Mouse (Mus musculus) intestine, embryonic 15.5 days (tissue): ENCODE measurements at regions not wholly inside any gene's neighbourhood (a gene's known extent, or its start where the extent isn't known, plus 50 kb on each side); places are given as distances from the start of the nearest gene placed in this dataset.

ENCODE experiments used
- ATAC-seq: fragments of 200-750 bp; cut with Nextera tagmentation; 2 replicates; pipeline ENCODE4 v1.8.0; 2017; ENCODE audit warnings: moderate TSS enrichment, moderate library complexity
- H3K27ac ChIP-seq: fragments of 300-500 bp; sonication (generic); 2 replicates; pipeline ENCODE4 v1.5.1; 2015; ENCODE audit warnings: mild to moderate bottlenecking, inconsistent platforms
- H3K27me3 ChIP-seq: fragments of 300-500 bp; sonication (generic); replicated peaks from 2 replicates; pipeline ENCODE4 v1.6.1; 2015; ENCODE audit warnings: inconsistent platforms
- H3K36me3 ChIP-seq: fragments of 300-500 bp; sonication (generic); 2 replicates; pipeline ENCODE4 v1.6.1; 2015; ENCODE audit warnings: inconsistent platforms
- H3K4me1 ChIP-seq: fragments of 300-500 bp; sonication (generic); replicated peaks from 2 replicates; pipeline ENCODE4 v1.6.1; 2015; ENCODE audit warnings: inconsistent platforms
- H3K4me2 ChIP-seq: fragments of 300-500 bp; sonication (generic); replicated peaks from 2 replicates; pipeline ENCODE4 v1.6.1; 2015; ENCODE audit warnings: mild to moderate bottlenecking, inconsistent platforms
- H3K4me3 ChIP-seq: fragments of 300-500 bp; sonication (generic); replicated peaks from 2 replicates; pipeline ENCODE4 v1.5.1; 2015; ENCODE audit warnings: inconsistent platforms
- H3K9ac ChIP-seq: fragments of 300-500 bp; sonication (generic); 2 replicates; pipeline ENCODE4 v1.6.1; 2015; ENCODE audit warnings: inconsistent platforms
- H3K9me3 ChIP-seq: fragments of 300-500 bp; sonication (generic); 2 replicates; pipeline ENCODE4 v1.6.1; 2016; ENCODE audit warnings: inconsistent platforms
- WGBS: fragments of 180-500 bp; shearing (Covaris S2); methylation state at CpG from one replicate; pipeline ENCODE4 v1.1.7; 2015; 5-methylcytosine and 5-hydroxymethylcytosine counted together

GRCm38 (mm10) chr14:68918526-68919045 lies 375.5 kb downstream of the Synb start:
- ATAC-seq = no peak
- no peak overlapping the region for H3K27ac ChIP-seq
- H3K27me3 ChIP-seq = no peaks in the 10 kb centered on the region
- no peak overlapping the region for H3K4me3 ChIP-seq
- no peaks in the 10 kb centered on the region for H3K4me1 ChIP-seq
- H3K9me3 ChIP-seq = no peaks in the 10 kb centered on the region
- no peaks in the 10 kb centered on the region for H3K36me3 ChIP-seq
- no peak overlapping the region for H3K4me2 ChIP-seq
- no peak overlapping the region for H3K9ac ChIP-seq
- WGBS = 87% methylated on average over 1 of the region's 1 CpGs

- WGBS = 66% methylated on average over 3 of the region's 3 CpGs
- no peak for ATAC-seq
- Histone ChIP-seq H3K9ac (no peak overlapping the region), H3K27ac (no peak overlapping the region), H3K9me3 (no peaks in the 10 kb centered on the region), H3K4me3 (no peak overlapping the region), H3K27me3 (no peaks in the 10 kb centered on the region), H3K36me3 (no peaks in the 10 kb centered on the region), H3K4me1 (no peaks in the 10 kb centered on the region), H3K4me2 (no peak overlapping the region)
Measured at GRCm38 (mm10) chr14:68899921-68900320, 394.2 kb downstream of the Synb start.

- Histone ChIP-seq H3K27me3 (no peaks in the 10 kb centered on the region), H3K4me3 (no peak overlapping the region), H3K27ac (no peak overlapping the region), H3K4me2 (no peak overlapping the region), H3K9ac (no peak overlapping the region), H3K4me1 (no peaks in the 10 kb centered on the region), H3K36me3 (no peaks in the 10 kb centered on the region), H3K9me3 (no peaks in the 10 kb centered on the region)
- WGBS = 81% methylated on average over 4 of the region's 4 CpGs
- ATAC-seq = no peak
Measured at GRCm38 (mm10) chr14:68877171-68877570, 416.9 kb downstream of the Synb start.

GRCm38 (mm10) chr14:68861071-68861470 lies 433.0 kb downstream of the Synb start:
- H3K27ac ChIP-seq = no peak overlapping the region
- H3K9me3 ChIP-seq = no peaks in the 10 kb centered on the region
- no peak for ATAC-seq
- no peaks in the 10 kb centered on the region for H3K36me3 ChIP-seq
- no peak overlapping the region for H3K4me2 ChIP-seq
- H3K27me3 ChIP-seq = no peaks in the 10 kb centered on the region
- H3K4me3 ChIP-seq = no peak overlapping the region
- H3K4me1 ChIP-seq = no peaks in the 10 kb centered on the region
- no peak overlapping the region for H3K9ac ChIP-seq
- WGBS = 96% methylated on average over 3 of the region's 3 CpGs

- H3K27ac ChIP-seq = no peak overlapping the region
- no peak overlapping the region for H3K4me3 ChIP-seq
- H3K9ac ChIP-seq = no peak overlapping the region
- 74% methylated on average over 1 of the region's 1 CpGs for WGBS
- no peak overlapping the region for H3K4me2 ChIP-seq
- H3K27me3 ChIP-seq = no peaks in the 10 kb centered on the region
- no peaks in the 10 kb centered on the region for H3K36me3 ChIP-seq
- H3K4me1 ChIP-seq = no peaks in the 10 kb centered on the region
- H3K9me3 ChIP-seq = no peaks in the 10 kb centered on the region
- no peak for ATAC-seq
Measured at GRCm38 (mm10) chr14:68857948-68858347, 436.2 kb downstream of the Synb start.

GRCm38 (mm10) chr14:68848506-68848905 lies 445.6 kb downstream of the Synb start:
- Histone ChIP-seq H3K4me3 (no peak overlapping the region), H3K36me3 (no peaks in the 10 kb centered on the region), H3K27me3 (no peaks in the 10 kb centered on the region), H3K27ac (no peak overlapping the region), H3K4me2 (no peak overlapping the region), H3K9ac (no peak overlapping the region), H3K4me1 (no peaks in the 10 kb centered on the region), H3K9me3 (no peaks in the 10 kb centered on the region)
- no peak for ATAC-seq
- WGBS = 76% methylated on average over 4 of the region's 4 CpGs

- no peak for ATAC-seq
- no peaks in the 10 kb centered on the region for H3K4me1 ChIP-seq
- H3K9me3 ChIP-seq = no peaks in the 10 kb centered on the region
- H3K27ac ChIP-seq = no peak overlapping the region
- H3K27me3 ChIP-seq = no peaks in the 10 kb centered on the region
- H3K4me3 ChIP-seq = no peak overlapping the region
- H3K4me2 ChIP-seq = no peak overlapping the region
- H3K9ac ChIP-seq = no peak overlapping the region
- no peaks in the 10 kb centered on the region for H3K36me3 ChIP-seq
Measured at GRCm38 (mm10) chr14:68847609-68848008, 446.5 kb downstream of the Synb start.

- H3K27ac ChIP-seq = no peak overlapping the region
Measured at GRCm38 (mm10) chr14:68820241-68820640, 473.9 kb downstream of the Synb start.

GRCm38 (mm10) chr14:68808976-68809375 lies 485.1 kb downstream of the Synb start:
- H3K27me3 ChIP-seq = no peaks in the 10 kb centered on the region
- H3K9me3 ChIP-seq = no peaks in the 10 kb centered on the region
- H3K27ac ChIP-seq = no peak overlapping the region
- no peak for ATAC-seq
- WGBS = 86% methylated on average over 3 of the region's 3 CpGs
- H3K4me1 ChIP-seq = no peaks in the 10 kb centered on the region
- H3K9ac ChIP-seq = no peak overlapping the region
- no peaks in the 10 kb centered on the region for H3K36me3 ChIP-seq
- no peak overlapping the region for H3K4me3 ChIP-seq
- no peak overlapping the region for H3K4me2 ChIP-seq

More at GRCm38 (mm10) chr14:68820241-68820640, 473.9 kb downstream of the Synb start:
- Histone ChIP-seq H3K9me3 (no peaks in the 10 kb centered on the region), H3K4me1 (no peaks in the 10 kb centered on the region), H3K36me3 (no peaks in the 10 kb centered on the region), H3K27me3 (no peaks in the 10 kb centered on the region), H3K4me3 (no peak overlapping the region), H3K9ac (no peak overlapping the region), H3K4me2 (no peak overlapping the region)
- 91% methylated on average over 8 of the region's 8 CpGs for WGBS
- ATAC-seq = no peak

- Histone ChIP-seq H3K9ac (no peak overlapping the region), H3K4me1 (no peaks in the 10 kb centered on the region), H3K36me3 (no peaks in the 10 kb centered on the region), H3K27ac (no peak overlapping the region), H3K9me3 (no peaks in the 10 kb centered on the region), H3K4me2 (no peak overlapping the region), H3K4me3 (no peak overlapping the region), H3K27me3 (no peaks in the 10 kb centered on the region)
- peak; percentile 82 for ATAC-seq
- 54% methylated on average over 3 of the region's 3 CpGs for WGBS
Measured at GRCm38 (mm10) chr14:68807918-68808317, 486.2 kb downstream of the Synb start.

GRCm38 (mm10) chr14:68806646-68807045 lies 487.5 kb downstream of the Synb start:
- no peaks in the 10 kb centered on the region for H3K36me3 ChIP-seq
- no peak for ATAC-seq
- no peaks in the 10 kb centered on the region for H3K9me3 ChIP-seq
- no peak overlapping the region for H3K27ac ChIP-seq
- H3K4me1 ChIP-seq = no peaks in the 10 kb centered on the region
- H3K4me2 ChIP-seq = no peak overlapping the region
- no peak overlapping the region for H3K4me3 ChIP-seq
- WGBS = 66% methylated on average over 1 of the region's 1 CpGs
- H3K9ac ChIP-seq = no peak overlapping the region
- H3K27me3 ChIP-seq = no peaks in the 10 kb centered on the region

GRCm38 (mm10) chr14:68784395-68784794 lies 509.7 kb downstream of the Synb start:
- no peaks in the 10 kb centered on the region for H3K36me3 ChIP-seq
- no peaks in the 10 kb centered on the region for H3K4me1 ChIP-seq
- 95% methylated on average over 3 of the region's 3 CpGs for WGBS
- no peak overlapping the region for H3K27ac ChIP-seq
- H3K27me3 ChIP-seq = no peaks in the 10 kb centered on the region
- H3K4me3 ChIP-seq = no peak overlapping the region
- no peak for ATAC-seq
- no peak overlapping the region for H3K9ac ChIP-seq
- H3K9me3 ChIP-seq = no peaks in the 10 kb centered on the region
- no peak overlapping the region for H3K4me2 ChIP-seq

- Histone ChIP-seq H3K36me3 (no peaks in the 10 kb centered on the region), H3K9me3 (no peaks in the 10 kb centered on the region), H3K4me3 (no peak overlapping the region), H3K4me2 (no peak overlapping the region), H3K9ac (no peak overlapping the region), H3K27ac (no peak overlapping the region), H3K27me3 (no peaks in the 10 kb centered on the region), H3K4me1 (no peaks in the 10 kb centered on the region)
- WGBS = 95% methylated on average over 1 of the region's 1 CpGs
- ATAC-seq = no peak
Measured at GRCm38 (mm10) chr14:68783216-68783615, 510.9 kb downstream of the Synb start.
